Mouse (Mus musculus): ENCODE data around the gene Ncoa3.

Gene Ncoa3

DNA sequence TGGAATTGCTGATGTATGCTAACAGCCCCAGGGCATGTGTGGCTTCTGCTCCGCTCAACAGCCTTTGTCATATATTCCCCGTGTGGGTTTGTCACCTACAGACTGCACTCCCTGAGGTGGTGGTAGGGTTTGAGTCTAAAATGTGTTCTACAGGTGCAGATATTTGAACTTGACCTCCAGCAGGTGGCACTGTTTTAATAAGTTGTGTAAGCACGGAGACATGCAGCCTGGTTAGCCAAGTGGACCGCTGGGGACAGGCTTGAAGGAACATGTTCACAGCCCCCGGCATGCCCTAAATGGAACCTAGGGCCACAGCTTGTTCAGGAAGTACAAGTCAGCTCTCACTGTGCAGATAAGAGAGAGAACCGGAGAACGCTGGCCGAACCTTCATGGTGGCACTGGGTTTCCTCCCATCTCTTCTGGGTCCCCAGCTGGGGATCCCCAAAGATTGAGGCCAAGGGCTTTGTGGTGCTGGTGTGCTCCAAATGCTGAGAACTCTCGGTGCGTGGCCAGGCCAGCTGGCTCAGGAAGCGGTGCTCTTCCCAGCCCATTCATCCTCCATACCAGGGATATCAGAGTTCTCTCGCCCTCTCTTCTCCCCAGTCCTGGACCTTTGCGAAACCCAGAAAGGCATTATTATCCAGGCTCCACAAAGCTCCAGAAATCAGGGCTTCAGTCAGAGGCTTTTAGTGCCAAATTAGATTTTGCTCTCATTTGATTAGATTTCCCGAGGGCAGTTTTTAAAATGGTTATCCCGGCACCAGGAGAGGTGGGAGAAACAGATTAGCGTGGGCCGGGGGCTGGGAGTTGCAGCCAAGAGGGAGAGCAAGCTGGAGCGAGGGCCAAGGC is 105.2 kb downstream of the Ncoa3 start:
- peak; percentile 39 for DNase-seq (ENCODE audit: low read depth, low spot score)

DNA sequence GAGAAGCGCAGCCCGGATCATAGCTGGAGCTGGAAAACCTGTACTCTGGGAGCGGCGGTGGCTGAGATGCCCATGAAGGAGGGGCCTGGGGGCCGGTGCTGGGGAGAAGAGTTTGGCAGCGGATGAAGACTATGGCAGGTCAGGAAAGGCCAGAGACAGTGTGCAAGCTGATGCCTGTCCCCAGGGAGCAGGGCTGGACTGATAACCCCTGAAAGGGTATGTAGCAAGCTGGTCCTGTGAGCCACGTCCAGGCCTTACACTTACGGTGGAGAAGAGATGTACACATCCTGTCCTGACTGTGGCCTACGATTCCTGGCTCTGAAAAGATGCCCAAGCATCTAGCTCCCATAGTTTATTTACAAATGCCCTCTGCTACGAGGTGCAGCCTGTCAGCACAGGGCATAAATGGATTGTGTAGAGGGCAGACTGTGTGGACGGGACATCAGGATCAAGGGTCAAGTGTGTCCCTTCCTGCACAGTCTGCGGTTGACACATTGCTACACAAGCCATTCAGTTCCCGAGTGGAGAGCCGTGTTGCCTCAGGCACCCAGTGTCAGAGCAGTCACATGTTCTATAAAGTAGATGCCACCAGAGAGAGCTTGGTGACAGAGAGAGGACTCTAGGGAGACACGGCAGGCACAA is 106.0 kb downstream of the Ncoa3 start:
- no peak for DNase-seq (ENCODE audit: low read depth, low spot score)

DNA sequence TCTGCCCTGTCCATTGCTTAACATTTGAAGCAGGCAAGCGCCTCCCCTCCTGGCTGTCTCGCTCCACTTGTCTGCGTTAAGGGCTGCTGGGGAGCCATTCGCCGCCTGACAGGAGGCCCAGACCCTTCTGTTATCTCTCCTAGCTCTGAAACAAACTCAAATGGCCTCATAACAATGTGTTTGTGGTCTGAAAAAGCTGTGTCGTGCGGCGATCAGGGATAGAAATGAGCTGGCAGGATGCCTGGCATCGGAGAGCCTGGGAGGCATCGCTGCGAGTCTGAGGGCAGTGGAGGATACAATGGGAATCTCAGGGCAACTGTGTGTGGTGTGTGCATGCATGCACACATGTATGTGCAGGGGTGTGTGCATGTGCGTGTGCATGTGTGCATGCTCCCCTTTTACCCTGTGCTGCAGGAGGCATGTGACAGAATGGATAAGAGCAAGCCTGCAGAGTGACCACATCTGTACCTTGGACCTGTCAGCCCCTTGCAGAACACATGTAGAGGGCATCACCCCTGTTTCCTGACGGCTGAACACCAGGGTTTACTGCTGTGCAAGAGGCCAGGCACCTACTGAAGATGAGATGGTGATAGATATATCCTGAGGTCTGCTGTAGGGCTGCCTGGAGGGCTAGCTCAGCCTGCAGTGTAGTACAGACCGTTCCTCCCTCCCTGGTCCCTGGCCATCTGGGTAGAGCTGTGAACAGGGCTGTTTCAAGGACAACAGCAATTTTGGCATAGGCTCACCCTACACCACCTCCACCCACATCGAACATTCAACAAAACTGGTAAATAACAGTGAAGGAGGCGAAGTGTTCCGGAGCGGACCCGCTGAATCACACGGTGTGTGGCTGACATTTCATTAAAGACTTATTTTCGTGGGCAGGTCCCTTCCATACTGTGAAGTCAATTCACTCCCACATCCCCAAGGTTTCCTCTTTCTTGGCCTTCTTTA is 108.2 kb downstream of the Ncoa3 start:
- no peak for DNase-seq (ENCODE audit: low read depth, low spot score)

DNA sequence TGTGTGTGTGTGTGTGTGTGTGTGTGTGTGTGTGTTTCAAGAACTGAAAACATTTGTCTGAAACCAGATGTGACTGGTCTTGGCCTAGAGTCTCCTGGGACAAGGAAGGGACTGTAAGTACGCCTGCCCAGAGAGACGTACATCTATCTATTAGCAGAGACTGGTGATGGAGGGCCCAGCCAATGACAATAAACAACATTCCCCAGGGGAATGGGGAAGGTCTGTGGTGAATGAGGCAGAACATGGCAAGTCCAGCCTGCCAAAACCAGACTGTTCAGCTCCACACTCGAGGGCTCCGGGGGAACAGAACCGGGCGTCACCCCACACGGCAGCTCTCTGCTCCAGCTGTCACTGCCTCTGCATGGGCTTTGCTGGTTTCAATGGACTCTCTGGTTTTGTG is 110.5 kb downstream of the Ncoa3 start:
- no peak for DNase-seq (ENCODE audit: low read depth, low spot score)

DNA sequence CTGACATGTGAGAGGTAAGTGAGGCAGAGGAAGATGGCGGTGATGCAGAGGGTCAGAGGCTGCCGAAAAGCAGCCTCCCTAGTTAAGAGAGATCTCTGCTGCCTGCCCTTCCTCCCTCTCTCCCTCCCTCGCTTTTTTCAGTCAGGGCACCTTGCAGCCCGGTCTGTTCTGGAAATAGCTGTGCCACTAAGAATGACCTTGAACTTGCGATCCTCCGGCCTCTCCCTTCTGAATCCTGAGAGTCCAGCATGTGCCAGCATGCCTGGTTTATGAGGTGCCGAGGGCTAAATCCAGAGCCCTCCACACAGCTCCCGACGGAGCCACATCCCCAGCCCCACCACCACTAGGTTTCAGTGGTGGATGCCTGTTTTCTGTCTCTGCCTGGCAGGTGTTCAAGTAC is 113.5 kb downstream of the Ncoa3 start:
- no peak for DNase-seq (ENCODE audit: low read depth, low spot score)

DNA sequence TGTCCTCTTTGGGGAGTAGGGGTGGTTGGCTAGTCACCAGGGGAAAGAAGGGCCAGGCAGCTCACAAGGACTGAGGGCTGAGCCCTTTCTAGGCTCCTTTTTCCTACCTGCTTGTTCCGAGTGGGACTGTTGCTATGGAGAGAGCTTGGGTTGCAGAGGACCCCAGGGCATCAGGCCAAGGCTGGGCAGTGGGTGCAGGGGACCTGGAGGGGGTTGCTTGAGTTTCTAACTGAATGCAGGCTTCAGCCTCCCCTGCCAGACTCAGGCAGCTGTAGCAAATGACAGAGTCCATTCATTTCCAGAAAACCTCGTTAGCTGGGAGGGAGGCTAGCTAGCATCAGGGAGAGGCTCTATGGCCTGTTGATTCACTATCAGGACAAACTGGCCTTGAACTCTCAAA is 114.2 kb downstream of the Ncoa3 start:
- DNase-seq (ENCODE audit: low read depth, low spot score): no peak

DNA sequence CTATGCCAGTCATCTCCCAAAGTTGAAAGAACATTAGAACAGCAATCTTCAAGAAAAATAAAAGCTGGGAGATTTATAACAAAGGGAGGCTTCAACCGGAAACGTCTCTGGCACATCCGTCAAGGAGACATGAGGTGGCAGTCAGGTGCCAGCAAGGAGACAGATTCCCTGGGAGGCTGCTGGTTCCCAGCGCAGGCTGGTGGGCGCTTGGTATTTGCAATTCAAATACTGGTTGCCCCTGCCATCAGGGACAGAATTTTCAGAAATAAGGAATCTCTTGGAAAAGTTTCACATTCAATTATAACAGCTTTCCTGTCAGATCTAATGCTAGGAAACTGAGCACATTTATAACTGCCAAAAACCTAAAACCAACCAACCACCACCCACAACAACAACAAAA is 115.5 kb downstream of the Ncoa3 start:
- no peak for DNase-seq (ENCODE audit: low read depth, low spot score)

DNA sequence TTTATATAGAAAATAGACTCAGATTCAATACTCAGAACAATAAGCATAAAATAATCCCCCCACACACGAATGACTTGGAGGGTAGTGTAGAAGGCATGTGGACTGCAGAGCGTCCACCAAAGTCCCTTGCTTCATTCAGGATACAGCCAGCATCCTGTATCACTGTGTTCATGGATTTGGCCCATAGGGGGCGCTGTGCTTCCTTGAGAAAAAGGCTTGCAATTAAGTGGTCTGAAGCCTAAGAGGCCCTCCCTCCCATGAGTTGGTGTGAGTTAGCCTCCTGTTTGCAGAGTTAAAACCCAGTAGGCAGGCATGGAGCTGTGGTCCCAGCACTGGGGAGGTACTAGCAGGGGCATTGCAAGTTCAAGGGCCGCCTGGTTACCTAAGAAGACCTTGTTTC is 115.9 kb downstream of the Ncoa3 start:
- peak; percentile 57 for DNase-seq (ENCODE audit: low read depth, low spot score)

DNA sequence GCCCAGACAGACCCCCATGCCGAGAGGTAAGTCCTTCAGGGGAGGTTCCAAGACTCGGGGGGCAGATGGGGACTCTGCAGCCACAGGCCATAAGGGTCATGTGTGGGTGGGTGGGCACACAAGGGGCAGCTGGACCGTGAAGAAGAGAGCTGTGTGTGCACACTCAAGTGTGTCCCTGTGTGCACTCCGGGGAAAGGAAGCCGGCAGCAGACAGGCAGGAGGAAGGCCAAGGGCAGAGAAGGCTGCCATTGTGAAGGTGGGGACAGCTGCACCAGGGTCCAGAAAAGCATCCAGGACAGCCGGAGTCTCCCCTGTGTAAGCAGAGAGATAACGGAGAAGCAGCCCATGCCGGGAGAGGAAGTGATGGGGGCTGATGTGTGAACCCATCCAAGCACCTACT is 118.3 kb downstream of the Ncoa3 start:
- DNase-seq (ENCODE audit: low read depth, low spot score): no peak

DNA sequence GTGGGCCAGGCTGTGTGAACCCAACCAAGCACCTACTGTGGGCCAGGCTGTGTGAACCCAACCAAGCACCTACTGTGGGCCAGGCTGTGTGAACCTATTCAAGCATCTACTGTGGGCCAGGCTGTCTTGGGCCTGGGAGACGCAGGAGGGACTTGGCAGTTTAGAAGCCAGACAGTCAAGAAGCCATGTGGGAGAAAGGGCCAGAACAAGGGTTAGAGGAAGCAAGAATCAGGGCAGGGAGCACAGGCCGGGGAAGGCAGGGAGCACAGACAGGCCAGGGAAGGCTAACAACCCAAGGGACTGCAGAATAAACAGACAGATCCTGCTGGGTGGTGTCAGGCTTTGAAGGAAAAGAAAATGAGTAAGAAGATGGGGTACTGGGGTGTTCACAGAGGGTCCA is 118.8 kb downstream of the Ncoa3 start:
- no peak for DNase-seq (ENCODE audit: low read depth, low spot score)

DNA sequence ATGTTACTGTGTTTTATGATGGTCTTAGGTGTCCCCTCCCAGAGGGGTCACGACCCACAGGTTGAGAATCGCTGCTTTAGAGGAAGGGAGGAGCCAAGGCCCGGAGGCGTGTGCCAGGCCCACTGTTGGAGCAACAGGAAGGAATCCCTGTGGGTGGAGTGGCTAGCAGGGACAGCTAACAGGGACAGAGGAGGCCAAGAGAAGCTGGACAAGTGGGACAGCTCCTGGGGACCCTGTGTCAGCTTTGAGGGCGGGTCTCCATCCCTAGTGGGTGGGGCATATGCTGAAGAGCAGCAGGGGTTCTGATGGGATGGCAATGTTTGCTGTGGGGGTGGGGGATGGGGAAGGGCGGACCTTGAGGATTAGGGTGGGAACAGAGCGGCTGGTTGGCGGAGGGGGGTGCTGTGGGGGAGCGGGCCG is 119.4 kb downstream of the Ncoa3 start:
- DNase-seq (ENCODE audit: low read depth, low spot score): no peak

DNA sequence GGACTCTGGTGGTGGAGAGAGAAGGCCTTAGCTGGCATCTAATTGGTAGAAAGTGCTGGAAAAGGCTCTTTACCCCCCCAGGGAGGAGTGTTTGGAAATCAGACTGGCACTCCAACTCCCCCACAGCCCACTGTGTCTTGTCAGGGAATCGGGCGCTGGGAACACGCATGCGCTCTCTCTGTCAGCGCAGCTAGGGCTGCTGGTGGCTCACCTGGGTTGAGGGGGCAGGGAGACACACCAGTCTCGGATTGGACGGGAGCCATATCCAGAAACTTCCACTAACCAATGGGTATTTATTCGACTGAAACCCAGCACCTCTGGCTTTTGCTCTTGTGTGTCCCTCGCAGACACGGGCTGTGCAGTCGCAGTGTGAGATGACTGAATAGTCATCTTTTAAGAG is 120.5 kb downstream of the Ncoa3 start:
- DNase-seq (ENCODE audit: low read depth, low spot score): no peak

DNA sequence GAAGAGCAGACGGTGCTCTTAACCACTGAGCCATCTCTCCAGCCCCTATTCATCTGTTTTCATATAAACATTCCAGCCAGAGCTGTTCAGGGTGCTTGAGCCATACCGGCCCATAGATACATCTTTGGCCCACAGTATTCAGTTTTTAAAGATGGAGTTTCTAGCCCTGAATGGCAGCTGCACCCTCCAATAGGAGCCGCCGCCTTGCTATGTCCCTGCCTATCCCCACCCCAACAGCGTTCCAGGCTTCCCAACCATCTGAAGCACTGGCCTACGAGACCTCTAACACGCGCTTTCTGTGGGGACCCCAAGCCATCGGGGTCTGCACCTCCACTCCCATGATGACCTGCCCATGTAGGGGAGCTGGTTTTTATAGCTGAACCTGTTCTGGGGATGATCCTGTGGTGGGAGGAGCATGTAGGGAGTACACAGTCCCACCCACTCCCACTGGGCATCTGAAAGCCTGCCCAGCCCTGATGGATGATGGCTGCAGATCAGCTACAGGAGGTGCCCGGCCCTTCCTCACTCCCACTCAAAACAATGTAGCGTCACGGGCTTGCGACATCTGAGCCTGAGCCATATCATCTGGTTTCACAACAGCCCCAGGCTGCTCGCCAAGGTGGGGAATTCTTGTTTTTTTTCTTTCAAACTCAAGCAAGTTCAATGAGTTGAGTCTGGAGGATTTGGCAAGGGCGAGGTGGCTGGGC is 123.3 kb downstream of the Ncoa3 start:
- no peak for DNase-seq (ENCODE audit: low read depth, low spot score)

DNA sequence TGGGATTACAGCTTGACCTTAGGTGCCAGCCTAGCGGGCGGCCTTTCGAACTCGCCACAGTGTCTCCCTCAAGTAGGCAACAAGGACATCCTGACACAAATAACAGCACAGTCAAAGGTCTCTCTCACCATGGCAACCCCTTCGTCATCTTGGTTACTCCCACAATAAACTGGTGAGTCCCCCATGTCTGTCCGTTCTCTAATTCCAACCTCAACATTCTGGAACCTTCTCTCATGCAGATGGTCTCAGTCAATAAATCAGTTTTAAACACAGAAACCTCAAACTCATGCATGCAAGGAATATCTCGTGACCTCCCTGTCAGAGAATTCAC is 123.8 kb downstream of the Ncoa3 start:
- no peak for DNase-seq (ENCODE audit: low read depth, low spot score)

DNA sequence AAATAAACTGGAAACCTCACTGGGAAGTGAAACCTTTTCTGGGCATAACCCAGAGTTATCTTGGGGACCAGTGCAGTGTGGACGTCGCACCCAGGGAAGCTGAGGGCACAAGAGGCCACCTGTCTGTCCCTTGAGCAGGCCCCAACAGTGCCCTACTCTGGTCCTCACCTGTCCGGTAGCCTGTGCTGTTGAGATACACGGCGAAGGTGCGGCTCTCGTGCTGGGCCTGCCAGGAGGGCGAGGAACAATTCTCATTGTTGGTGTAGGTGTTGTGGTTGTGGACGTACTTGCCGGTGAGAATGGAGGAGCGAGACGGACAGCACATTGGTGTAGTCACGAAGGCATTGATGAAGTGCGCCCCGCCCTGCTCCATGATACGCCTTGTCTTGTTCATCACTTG is 124.3 kb downstream of the Ncoa3 start:
- no peak for DNase-seq (ENCODE audit: low read depth, low spot score)

DNA sequence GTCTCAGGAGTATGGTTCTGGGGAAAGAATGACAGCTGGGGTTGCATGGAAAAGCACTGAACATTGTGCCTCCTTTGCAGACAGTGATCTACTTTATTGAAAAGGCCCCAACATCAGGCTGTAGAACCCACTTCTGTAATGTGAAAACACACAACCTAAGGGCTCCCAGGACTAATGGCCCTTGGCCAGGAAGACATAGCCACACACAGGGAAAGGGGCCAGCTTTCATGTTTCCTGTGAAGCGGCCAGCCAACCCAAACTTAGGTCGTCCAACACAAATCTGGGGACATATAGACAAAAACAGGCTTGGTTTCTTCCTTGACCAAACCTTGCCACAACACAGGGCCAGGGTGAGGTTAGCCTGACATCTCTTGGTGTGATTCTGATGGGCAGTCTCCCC is 127.6 kb downstream of the Ncoa3 start:
- DNase-seq (ENCODE audit: low read depth, low spot score): no peak

DNA sequence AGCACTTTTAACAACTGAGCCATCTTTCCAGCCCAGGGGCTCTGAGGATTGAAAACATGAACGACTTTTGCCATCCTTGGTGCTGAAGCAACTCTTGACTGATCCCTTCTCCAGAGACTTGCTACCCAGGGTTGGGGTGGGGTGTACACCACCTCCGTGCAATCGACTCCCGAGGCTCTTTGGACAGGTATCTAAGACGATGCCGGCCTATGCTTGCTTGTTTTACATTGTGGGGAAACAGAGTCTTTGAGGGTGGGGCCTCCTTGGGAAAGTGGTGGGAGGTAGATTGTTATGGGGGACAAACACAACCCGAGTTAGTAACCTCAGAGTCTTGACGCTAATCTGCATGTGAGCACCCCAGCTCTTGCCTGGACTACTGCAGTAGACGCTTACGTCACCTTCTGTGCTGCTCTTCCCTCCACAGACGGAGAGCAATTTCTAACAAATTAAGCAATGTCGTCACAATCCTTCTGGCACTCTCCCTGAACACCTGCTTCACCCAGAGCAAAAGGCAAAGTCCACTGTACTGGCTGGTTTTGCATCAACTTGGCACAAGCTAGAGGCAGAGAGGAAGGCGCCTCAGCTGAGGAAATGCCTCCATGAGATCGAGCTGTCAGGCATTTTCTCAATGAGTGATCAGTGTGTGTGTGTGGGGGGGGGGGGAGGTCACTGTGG is 129.4 kb downstream of the Ncoa3 start:
- no peak for DNase-seq (ENCODE audit: low read depth, low spot score)

DNA sequence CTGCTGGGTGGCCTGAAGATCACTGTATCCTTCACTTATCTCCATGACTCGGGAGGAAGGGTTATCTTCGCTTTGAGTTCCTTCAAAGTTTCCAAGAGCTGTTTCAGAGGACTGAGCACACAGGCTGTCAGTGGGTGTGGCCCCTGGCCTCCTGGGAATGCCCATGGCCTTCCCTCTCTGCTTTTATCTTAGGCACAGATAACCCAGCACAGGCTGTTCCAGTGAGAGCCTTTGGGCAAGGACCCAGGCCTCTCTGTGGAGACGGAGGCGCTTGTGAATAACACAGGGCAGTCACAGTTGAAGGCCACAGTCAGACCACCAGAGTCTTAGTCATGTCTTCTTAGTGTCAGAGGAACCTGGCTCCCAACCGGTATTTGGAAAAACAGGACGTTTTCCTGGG is 130.3 kb downstream of the Ncoa3 start:
- no peak for DNase-seq (ENCODE audit: low read depth, low spot score)
